Mouse (Mus musculus): Measurements from ENCODE around the gene Trove2. TPM values are rescaled to one million over a fixed set of nuclear protein-coding genes. Genes with fewer than 3 reads are reported as not detected.
A peak's percentile ranks its signal among the peaks of the same experiment; 100 is the strongest.

Gene Trove2
- polyA plus RNA-seq, 1 experiment from 2014 or later = 35.8 TPM

DNA sequence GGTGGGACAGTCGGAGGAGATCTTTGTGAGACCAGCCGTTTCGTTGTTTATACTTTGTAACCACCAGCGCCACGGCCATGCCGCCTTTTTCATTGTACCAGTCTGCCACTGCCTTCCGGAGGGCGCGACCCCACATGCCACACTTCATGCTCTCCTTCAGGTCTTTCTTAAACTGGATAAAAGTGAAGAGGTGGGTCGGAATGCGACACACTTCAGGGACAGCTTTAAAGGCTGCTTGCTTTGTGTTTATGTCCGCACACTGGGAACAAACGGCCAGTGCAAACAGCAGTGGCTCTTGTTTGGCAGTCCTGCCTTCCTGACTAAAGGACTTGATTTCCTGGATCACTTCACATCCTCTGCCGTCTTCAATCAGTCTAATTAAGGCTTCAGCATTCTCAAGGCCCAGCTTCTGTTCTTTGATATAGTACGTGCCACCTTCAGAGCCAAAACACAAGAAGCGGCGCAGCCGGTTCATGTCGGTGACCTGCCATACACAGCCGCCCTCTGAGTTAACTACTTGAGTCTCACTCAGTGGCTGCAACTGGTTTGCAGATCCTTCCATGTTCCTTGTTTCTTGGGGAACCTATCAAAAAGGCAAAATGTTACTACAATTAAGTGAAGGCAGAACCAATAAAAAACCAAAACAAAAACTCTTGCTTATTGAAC lies 6.3 kb downstream of the Trove2 start:
- H3K4me3 ChIP-seq = no peak overlapping the region
- H3K9me3 ChIP-seq = no peaks in the 10 kb centered on the region
- peaks cover 24% of the 10 kb centered on the region for H3K36me3 ChIP-seq
- peaks cover 9% of the 10 kb centered on the region; the same call in 1 of the 2 replicates for H3K4me1 ChIP-seq
- no peaks in the 10 kb centered on the region for H3K27me3 ChIP-seq (replicated peaks)
- WGBS = 73% methylated on average over 20 of the region's 20 CpGs
- no peak overlapping the region for H3K27ac ChIP-seq
- H3K9ac ChIP-seq = no peak overlapping the region
- H3K4me2 ChIP-seq (replicated peaks) = no peak overlapping the region
- ATAC-seq (ENCODE audit: low FRiP score, low read depth) = no peak

DNA sequence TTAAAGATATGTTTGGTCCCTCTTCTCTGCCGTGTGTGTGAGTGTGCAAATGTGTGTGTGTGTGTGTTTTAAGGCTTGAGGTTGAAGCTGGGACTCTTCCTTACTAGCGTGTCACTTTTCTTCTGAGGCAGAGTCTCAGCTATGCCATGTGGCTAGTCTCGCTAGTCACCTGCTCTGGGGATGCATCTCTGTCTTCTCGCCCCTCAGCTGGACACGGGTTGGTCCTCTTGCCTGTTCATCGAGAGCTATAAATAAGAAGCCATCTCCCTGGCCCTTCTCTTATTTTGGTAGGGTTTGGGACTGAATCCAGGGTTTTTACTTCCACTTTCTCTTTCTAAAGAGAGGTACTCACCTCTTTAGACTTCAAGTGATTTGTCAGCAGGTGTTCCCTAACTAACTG lies 10.6 kb downstream of the Trove2 start:
- Histone ChIP-seq H3K4me3 (no peak overlapping the region), H3K27ac (no peak overlapping the region), H3K9ac (no peak overlapping the region), H3K4me1 (no peaks in the 10 kb centered on the region), H3K9me3 (no peaks in the 10 kb centered on the region), H3K4me2 (replicated peaks) (no peak overlapping the region), H3K36me3 (peaks cover 34% of the 10 kb centered on the region), H3K27me3 (replicated peaks) (no peaks in the 10 kb centered on the region)
- no peak for ATAC-seq (ENCODE audit: low FRiP score, low read depth)
- WGBS = 91% methylated on average over 6 of the region's 6 CpGs

GRCm38 (mm10) chr1:143765801-143766200 lies 11.1 kb downstream of the Trove2 start:
- Histone ChIP-seq H3K27me3 (replicated peaks) (no peaks in the 10 kb centered on the region), H3K4me3 (no peak overlapping the region), H3K9ac (no peak overlapping the region), H3K36me3 (peaks cover 38% of the 10 kb centered on the region), H3K4me2 (replicated peaks) (no peak overlapping the region), H3K4me1 (no peaks in the 10 kb centered on the region), H3K9me3 (no peaks in the 10 kb centered on the region), H3K27ac (no peak overlapping the region)
- WGBS = 90% methylated on average over 4 of the region's 4 CpGs
- ATAC-seq (ENCODE audit: low FRiP score, low read depth) = no peak

DNA sequence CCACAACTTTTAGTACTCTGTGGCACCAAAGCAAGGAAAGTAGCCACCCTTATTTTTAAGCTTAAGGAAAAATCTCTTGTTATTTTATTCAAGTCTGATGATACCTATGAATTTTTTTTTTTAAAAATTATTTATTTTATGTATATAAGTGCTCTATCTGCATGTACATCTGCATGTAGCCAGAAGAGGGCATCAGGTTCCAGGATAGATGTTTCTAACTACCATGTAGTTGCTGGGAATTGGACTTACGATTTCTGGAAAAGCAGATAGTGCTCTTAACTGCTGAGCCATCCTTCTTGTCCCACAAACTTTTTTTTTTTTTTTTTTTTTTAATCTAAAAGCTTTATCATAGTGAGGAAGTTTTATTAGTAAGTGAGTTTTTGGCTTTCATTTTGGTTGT lies 12.4 kb downstream of the Trove2 start:
- Histone ChIP-seq H3K27ac (no peak overlapping the region), H3K36me3 (peaks cover 38% of the 10 kb centered on the region)

DNA sequence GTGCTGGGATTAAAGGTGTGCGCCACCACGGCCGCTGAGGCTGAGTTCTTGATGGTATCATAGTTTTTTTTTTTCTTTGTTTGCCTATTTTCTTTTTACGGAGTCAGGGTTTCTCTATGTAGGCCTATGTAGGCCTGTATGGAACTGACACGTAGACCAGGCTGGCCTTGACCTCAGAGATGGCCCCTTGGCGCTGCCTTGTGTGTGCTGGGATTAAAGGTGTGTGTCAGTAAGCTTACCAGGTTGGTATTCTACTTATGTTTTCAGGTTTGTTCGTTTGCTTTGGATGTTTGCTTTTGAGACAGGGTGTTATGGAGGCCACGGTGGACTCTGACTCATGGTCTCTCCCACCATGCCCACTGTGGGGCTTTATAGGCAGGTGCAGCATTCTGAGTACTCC lies 14.7 kb downstream of the Trove2 start:
- H3K36me3 ChIP-seq = peaks cover 56% of the 10 kb centered on the region
- H3K4me1 ChIP-seq = no peaks in the 10 kb centered on the region
- no peak overlapping the region for H3K27ac ChIP-seq
- H3K4me2 ChIP-seq (replicated peaks) = no peak overlapping the region
- no peaks in the 10 kb centered on the region for H3K27me3 ChIP-seq (replicated peaks)
- H3K9me3 ChIP-seq = no peaks in the 10 kb centered on the region
- no peak overlapping the region for H3K9ac ChIP-seq
- WGBS = 97% methylated on average over 8 of the region's 8 CpGs
- ATAC-seq (ENCODE audit: low FRiP score, low read depth) = no peak
- H3K4me3 ChIP-seq = no peak overlapping the region

More for the DNA sequence above, 12.4 kb downstream of the Trove2 start:
- H3K9me3 ChIP-seq = no peaks in the 10 kb centered on the region
- H3K27me3 ChIP-seq (replicated peaks) = no peaks in the 10 kb centered on the region
- H3K4me1 ChIP-seq = no peaks in the 10 kb centered on the region
- H3K4me3 ChIP-seq = no peak overlapping the region
- no peak for ATAC-seq (ENCODE audit: low FRiP score, low read depth)
- 72% methylated on average over 1 of the region's 1 CpGs for WGBS
- H3K9ac ChIP-seq = no peak overlapping the region
- no peak overlapping the region for H3K4me2 ChIP-seq (replicated peaks)

- Histone ChIP-seq H3K27me3 (replicated peaks) (no peaks in the 10 kb centered on the region), H3K9ac (no peak overlapping the region), H3K4me3 (no peak overlapping the region), H3K9me3 (no peaks in the 10 kb centered on the region), H3K4me1 (no peaks in the 10 kb centered on the region), H3K4me2 (replicated peaks) (no peak overlapping the region), H3K36me3 (peaks cover 44% of the 10 kb centered on the region), H3K27ac (no peak overlapping the region)
- WGBS = 90% methylated on average over 10 of the region's 10 CpGs
- ATAC-seq (ENCODE audit: low FRiP score, low read depth) = no peak
Observed at GRCm38 (mm10) chr1:143745871-143746270, 31.0 kb downstream of the Trove2 start.

- Histone ChIP-seq H3K9me3 (no peaks in the 10 kb centered on the region), H3K9ac (no peak overlapping the region), H3K4me1 (no peaks in the 10 kb centered on the region), H3K27ac (no peak overlapping the region), H3K4me2 (replicated peaks) (no peak overlapping the region), H3K4me3 (no peak overlapping the region), H3K36me3 (peaks cover 36% of the 10 kb centered on the region), H3K27me3 (replicated peaks) (no peaks in the 10 kb centered on the region)
- 55% methylated on average over 6 of the region's 6 CpGs for WGBS
- ATAC-seq (ENCODE audit: low FRiP score, low read depth) = no peak
Observed at GRCm38 (mm10) chr1:143742186-143742585, 34.7 kb downstream of the Trove2 start.

GRCm38 (mm10) chr1:143741331-143741730 lies 35.5 kb downstream of the Trove2 start:
- Histone ChIP-seq H3K4me1 (no peaks in the 10 kb centered on the region), H3K27ac (no peak overlapping the region), H3K4me2 (replicated peaks) (no peak overlapping the region), H3K9me3 (no peaks in the 10 kb centered on the region), H3K36me3 (peaks cover 30% of the 10 kb centered on the region), H3K27me3 (replicated peaks) (no peaks in the 10 kb centered on the region), H3K9ac (no peak overlapping the region), H3K4me3 (no peak overlapping the region)
- ATAC-seq (ENCODE audit: low FRiP score, low read depth) = no peak
- WGBS = 90% methylated on average over 5 of the region's 5 CpGs

DNA sequence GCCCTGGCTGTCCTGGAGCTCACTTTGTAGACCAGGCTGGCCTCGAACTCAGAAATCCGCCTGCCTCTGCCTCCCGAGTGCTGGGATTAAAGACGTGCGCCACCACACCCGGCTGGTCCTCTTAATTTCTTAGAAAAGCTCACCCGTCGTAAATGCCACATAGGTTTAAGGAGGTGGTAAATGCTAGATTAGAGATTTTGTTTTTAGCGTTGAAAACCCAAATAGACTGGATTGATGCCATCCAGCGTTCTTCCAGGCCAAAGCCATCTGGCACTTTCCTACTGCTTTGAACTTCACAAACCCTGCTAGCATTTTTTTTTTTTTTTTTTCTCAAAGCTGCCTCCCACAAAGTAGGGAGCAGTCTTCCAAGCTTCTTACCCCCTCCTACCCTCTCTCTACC lies 36.3 kb downstream of the Trove2 start:
- Histone ChIP-seq H3K36me3 (peaks cover 23% of the 10 kb centered on the region), H3K4me3 (no peak overlapping the region), H3K27me3 (replicated peaks) (no peaks in the 10 kb centered on the region), H3K4me1 (no peaks in the 10 kb centered on the region), H3K9me3 (no peaks in the 10 kb centered on the region), H3K4me2 (replicated peaks) (peak overlapping the region; percentile 75; the same call in 1 of the 2 replicates), H3K9ac (no peak overlapping the region), H3K27ac (no peak overlapping the region)
- 90% methylated on average over 10 of the region's 10 CpGs for WGBS
- ATAC-seq (ENCODE audit: low FRiP score, low read depth) = no peak

DNA sequence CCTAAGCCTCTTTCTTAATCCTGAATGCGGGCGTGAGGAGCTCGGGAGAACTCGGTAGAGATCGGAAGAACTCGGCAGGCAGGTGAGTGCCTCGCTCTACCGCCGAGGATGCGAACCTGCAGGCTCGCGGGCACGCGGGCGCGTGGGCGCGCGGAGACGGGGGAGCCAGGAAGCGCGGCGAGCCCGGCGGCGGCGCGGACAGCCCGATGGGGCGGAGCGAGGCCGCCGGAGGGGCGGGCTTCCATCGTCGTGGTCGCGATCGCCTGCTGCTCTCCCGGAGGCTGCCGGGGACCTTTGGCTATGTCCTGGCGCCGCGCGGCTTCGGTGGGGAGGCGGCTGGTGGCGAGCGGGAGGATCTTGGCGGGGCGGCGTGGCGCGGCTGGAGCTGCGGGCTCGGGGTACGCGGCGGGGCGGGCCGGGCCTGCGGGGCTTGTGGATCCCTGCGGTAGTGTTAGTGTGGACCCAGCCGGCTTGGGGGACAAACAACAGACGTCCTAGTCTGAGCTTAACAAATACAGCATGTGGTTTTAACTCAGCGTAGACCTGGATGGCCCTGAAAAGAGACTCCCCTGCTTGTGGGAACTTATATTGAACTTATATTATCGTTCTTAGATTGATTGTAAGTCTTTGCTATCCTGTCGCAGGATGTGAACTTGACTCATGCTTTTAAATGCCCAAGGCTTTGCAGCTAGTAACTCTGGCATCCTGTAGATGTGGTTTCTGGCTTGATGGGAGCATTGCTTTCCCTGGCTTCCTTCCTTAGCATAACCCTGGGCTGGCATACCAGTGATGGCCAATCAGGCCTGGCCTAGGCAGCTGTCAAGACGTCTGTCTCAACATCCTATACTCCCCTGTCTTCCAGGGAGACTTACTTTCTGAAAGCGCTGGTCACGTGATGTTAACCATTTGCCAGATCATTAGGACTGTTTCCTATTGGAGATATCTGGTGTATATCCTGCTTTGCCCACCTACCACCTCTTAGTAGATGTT lies 37.2 kb downstream of the Trove2 start:
- Histone ChIP-seq H3K36me3 (peaks cover 18% of the 10 kb centered on the region), H3K27me3 (replicated peaks) (no peaks in the 10 kb centered on the region), H3K4me3 (peak overlapping the region; percentile 74), H3K4me2 (replicated peaks) (peak overlapping the region; percentile 75), H3K9me3 (no peaks in the 10 kb centered on the region), H3K9ac (peak overlapping the region; percentile 83), H3K4me1 (no peaks in the 10 kb centered on the region), H3K27ac (peak overlapping the region; percentile 70)
- ATAC-seq (ENCODE audit: low FRiP score, low read depth) = peak; percentile 88
- 2% methylated on average over 62 of the region's 71 CpGs for WGBS

DNA sequence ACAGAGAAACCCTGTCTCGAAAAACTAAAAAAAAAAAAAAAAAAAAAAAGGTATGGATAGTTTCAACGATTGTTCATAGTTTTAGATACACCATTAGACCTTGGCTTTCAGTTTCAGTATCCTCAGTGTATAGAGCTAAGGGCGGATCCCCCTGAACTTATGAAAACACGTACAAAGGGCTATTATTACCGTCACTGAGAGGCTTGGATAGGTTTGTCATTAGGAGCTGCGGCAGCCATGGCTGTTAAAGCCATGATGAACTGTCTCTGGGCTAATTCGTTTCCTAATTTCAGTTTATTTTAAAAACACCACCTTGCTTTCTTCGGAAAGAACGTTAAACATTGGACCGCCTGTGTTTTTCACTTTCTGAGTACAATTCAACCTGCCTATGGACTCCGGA lies 38.1 kb downstream of the Trove2 start:
- ATAC-seq (ENCODE audit: low FRiP score, low read depth) = peak; percentile 38; the same call in 1 of the 2 replicates
- Histone ChIP-seq H3K36me3 (peaks cover 11% of the 10 kb centered on the region), H3K9ac (peak overlapping the region; percentile 83), H3K4me1 (no peaks in the 10 kb centered on the region), H3K4me3 (peak overlapping the region; percentile 74), H3K27me3 (replicated peaks) (no peaks in the 10 kb centered on the region), H3K9me3 (no peaks in the 10 kb centered on the region), H3K27ac (no peak overlapping the region), H3K4me2 (replicated peaks) (peak overlapping the region; percentile 75)
- 27% methylated on average over 11 of the region's 11 CpGs for WGBS

DNA sequence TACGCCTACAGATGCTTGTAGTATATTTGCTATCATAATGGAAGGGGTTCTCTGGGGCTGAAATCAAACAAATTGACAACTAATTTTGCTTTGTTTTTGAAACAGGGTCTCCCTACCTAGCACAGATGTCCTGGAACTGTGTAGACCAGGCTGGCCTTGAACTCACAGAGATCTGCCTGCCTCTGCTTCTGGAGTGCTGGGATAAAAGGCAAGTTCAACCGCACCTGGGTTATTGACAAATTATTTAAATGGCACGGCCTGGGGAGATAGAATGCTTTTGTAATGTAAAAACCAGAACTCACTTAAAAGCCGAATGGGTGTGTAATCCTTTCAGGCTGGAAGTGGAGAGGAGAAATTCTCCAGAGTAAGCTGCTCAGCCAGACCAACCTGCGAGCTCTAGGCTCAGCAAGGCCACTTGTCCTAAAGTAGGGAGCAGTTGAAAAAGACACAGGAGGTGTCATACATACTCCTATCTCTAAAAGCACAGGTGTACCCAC lies 42.9 kb downstream of the Trove2 start:
- H3K27me3 ChIP-seq (replicated peaks) = no peaks in the 10 kb centered on the region
- H3K9me3 ChIP-seq = no peaks in the 10 kb centered on the region
- H3K9ac ChIP-seq = no peak overlapping the region
- no peak overlapping the region for H3K27ac ChIP-seq
- H3K4me1 ChIP-seq = no peaks in the 10 kb centered on the region
- no peak overlapping the region for H3K4me2 ChIP-seq (replicated peaks)
- ATAC-seq (ENCODE audit: low FRiP score, low read depth) = no peak
- no peak overlapping the region for H3K4me3 ChIP-seq
- no peaks in the 10 kb centered on the region for H3K36me3 ChIP-seq
- WGBS = 72% methylated on average over 5 of the region's 5 CpGs

Measured in neural tube, embryonic 12.5 days (tissue).